Mouse (Mus musculus) C2C12 (cell line): ENCODE results near the gene Zfp882. TPM values are rescaled to one million over a fixed set of nuclear protein-coding genes. Genes with fewer than 3 reads are reported as not detected.
"Not testable (repeated sequence)": the region's sequence is repeated elsewhere in the genome, so short reads cannot be mapped to it uniquely, and the experiment has no call there.

Experiments used
- H3K27me3 ChIP-seq: one replicate; pipeline ENCODE4 v1.6.1; 2011; ENCODE audit not compliant: control insufficient read depth, insufficient read depth, insufficient read length
- H3K36me3 ChIP-seq: one replicate; pipeline ENCODE4 v1.6.1; 2011; ENCODE audit not compliant: control insufficient read depth, insufficient read depth
- H3K4me3 ChIP-seq: one replicate; pipeline ENCODE4 v1.5.1; 2011; ENCODE audit warnings: mild to moderate bottlenecking, control low read depth; ENCODE audit not compliant: poor library complexity, insufficient read depth, severe bottlenecking
- H3K79me2 ChIP-seq: one replicate; pipeline ENCODE4 v1.6.1; 2011; ENCODE audit not compliant: control insufficient read depth, insufficient read depth
- H3K79me3 ChIP-seq: one replicate; pipeline ENCODE4 v1.6.1; 2011; ENCODE audit warnings: low read depth, control low read depth
- H3ac ChIP-seq: one replicate; pipeline ENCODE3; 2011; ENCODE audit warnings: low read depth; ENCODE audit not compliant: control insufficient read depth, insufficient read length
- CEBPB ChIP-seq: IDR thresholded peaks from one replicate; pipeline ENCODE4 v1.6.1; 2011; ENCODE audit warnings: low read depth, mild to moderate bottlenecking, control low read depth, moderate library complexity
- CTCF ChIP-seq: IDR thresholded peaks from one replicate; pipeline ENCODE4 v1.5.1; 2011; ENCODE audit not compliant: control insufficient read depth, insufficient read depth, insufficient read length
- FOSL1 ChIP-seq: IDR thresholded peaks from one replicate; pipeline ENCODE4 v1.8.0; 2011; ENCODE audit warnings: mild to moderate bottlenecking, low read length; ENCODE audit not compliant: poor library complexity, insufficient read depth, severe bottlenecking
- MAX ChIP-seq: IDR thresholded peaks from one replicate; pipeline ENCODE4 v1.6.1; 2011; ENCODE audit warnings: mild to moderate bottlenecking, control low read depth
- MYOD1 ChIP-seq: IDR thresholded peaks from one replicate; pipeline ENCODE4 v1.6.1; 2011; ENCODE audit warnings: low read depth; ENCODE audit not compliant: control insufficient read depth, insufficient read length
- MYOG ChIP-seq: IDR thresholded peaks from one replicate; pipeline ENCODE4 v1.6.1; 2011; ENCODE audit not compliant: control insufficient read depth, insufficient read length; ENCODE audit errors: extremely low read depth
- USF1 ChIP-seq: IDR thresholded peaks from one replicate; pipeline ENCODE4 v1.6.1; 2011; ENCODE audit warnings: low read depth, mild to moderate bottlenecking, control low read depth, moderate library complexity
- long read RNA-seq, 2 experiments: library from polyadenylated mRNA; unstranded; transcript quantifications; one replicate each; pipeline ENCODE4 v2.0.0; 2019 to 2020
- polyA plus RNA-seq: library from polyadenylated mRNA; unstranded; fragments of >200 nt; fragmentation: generic; extraction: Trizol; gene quantifications from one replicate; pipeline ENCODE4 v1.2.1, GENCODE M21; 2012; ENCODE audit warnings: missing spikeins

Gene Zfp882
- polyA plus RNA-seq, result 0.48 TPM
- long read RNA-seq, experiment 1, result 0 reads
- long read RNA-seq, experiment 2, partial matches to known transcripts, result 0 of 6 reads
- long read RNA-seq, experiment 2, other reads (novel, unspliced or antisense), result 0 of 6 reads

- peak within 1 kb of the TSS; percentile 69 for H3ac ChIP-seq
- H3K4me3 ChIP-seq, result peak within 1 kb of the TSS; percentile 23
- TF ChIP-seq CTCF, result peak; percentile 62
- TF ChIP-seq MYOG, result no peak
- no peaks in the 10 kb centered on the region for H3K36me3 ChIP-seq
- no peaks in the 10 kb centered on the region for H3K79me3 ChIP-seq
- peaks cover 5% of the 10 kb centered on the region for H3K79me2 ChIP-seq
- no peaks in the 10 kb centered on the region for H3K27me3 ChIP-seq
Measured at GRCm38 (mm10) chr8:71908309-71909261, at the start of gene Zfp882, which contains the start of gene Zfp617. Gene Zfp882, plus strand, starts transcription at chr8:71908608. Gene Zfp617, plus strand, starts transcription at chr8:71908635.

GRCm38 (mm10) chr8:71861551-71861950, 46.9 kb upstream of the Zfp882 start:
- H3K36me3 ChIP-seq, H3K4me3 ChIP-seq, H3K27me3 ChIP-seq, H3K79me3 ChIP-seq, H3ac ChIP-seq, H3K79me2 ChIP-seq: not testable (repeated sequence)

GRCm38 (mm10) chr8:71862038-71862437, 46.4 kb upstream of the Zfp882 start:
- H3K36me3 ChIP-seq, H3K27me3 ChIP-seq, H3K4me3 ChIP-seq, H3K79me3 ChIP-seq, H3K79me2 ChIP-seq, H3ac ChIP-seq: not testable (repeated sequence)

- Histone ChIP-seq H3ac (peak within 1 kb of the TSS; percentile 64), H3K79me2 (no peaks in the 10 kb centered on the region), H3K27me3 (no peaks in the 10 kb centered on the region), H3K79me3 (no peaks in the 10 kb centered on the region), H3K36me3 (no peaks in the 10 kb centered on the region), H3K4me3 (no peak within 1 kb of the TSS)
- TF ChIP-seq MAX (no peak), CTCF (no peak), CEBPB (no peak), MYOD1 (no peak), FOSL1 (no peak), MYOG (no peak), USF1 (no peak)
Measured at GRCm38 (mm10) chr8:71881618-71882274, 26.7 kb upstream of the Zfp882 start, which contains the start of gene Zfp709. Gene Zfp709, plus strand, starts transcription at chr8:71882019.

GRCm38 (mm10) chr8:71900666-71901065, 7.7 kb upstream of the Zfp882 start:
- H3K4me3 ChIP-seq, H3ac ChIP-seq, H3K27me3 ChIP-seq: not testable (repeated sequence)

GRCm38 (mm10) chr8:71903084-71903483, 5.3 kb upstream of the Zfp882 start:
- H3ac ChIP-seq, H3K79me2 ChIP-seq, H3K79me3 ChIP-seq, H3K27me3 ChIP-seq, H3K36me3 ChIP-seq, H3K4me3 ChIP-seq: not testable (repeated sequence)

More at GRCm38 (mm10) chr8:71900666-71901065, 7.7 kb upstream of the Zfp882 start:
- H3K36me3 ChIP-seq, H3K79me3 ChIP-seq, H3K79me2 ChIP-seq: not testable (repeated sequence)

GRCm38 (mm10) chr8:71906809-71907208, 1.6 kb upstream of the Zfp882 start:
- H3K79me2 ChIP-seq, result no peaks in the 10 kb centered on the region
- no peak overlapping the region for H3ac ChIP-seq
- H3K27me3 ChIP-seq, result no peaks in the 10 kb centered on the region
- no peaks in the 10 kb centered on the region for H3K36me3 ChIP-seq
- H3K79me3 ChIP-seq, result no peaks in the 10 kb centered on the region
- no peak for TF ChIP-seq MAX
- no peak for TF ChIP-seq FOSL1
- no peak for TF ChIP-seq USF1
- TF ChIP-seq MYOD1, result no peak
- TF ChIP-seq CEBPB, result no peak
- TF ChIP-seq MYOG, result no peak
- no peak for TF ChIP-seq CTCF
- no peak overlapping the region for H3K4me3 ChIP-seq
